Mouse (Mus musculus): ENCODE results near the gene Chit1.

The Chit1 gene

DNA sequence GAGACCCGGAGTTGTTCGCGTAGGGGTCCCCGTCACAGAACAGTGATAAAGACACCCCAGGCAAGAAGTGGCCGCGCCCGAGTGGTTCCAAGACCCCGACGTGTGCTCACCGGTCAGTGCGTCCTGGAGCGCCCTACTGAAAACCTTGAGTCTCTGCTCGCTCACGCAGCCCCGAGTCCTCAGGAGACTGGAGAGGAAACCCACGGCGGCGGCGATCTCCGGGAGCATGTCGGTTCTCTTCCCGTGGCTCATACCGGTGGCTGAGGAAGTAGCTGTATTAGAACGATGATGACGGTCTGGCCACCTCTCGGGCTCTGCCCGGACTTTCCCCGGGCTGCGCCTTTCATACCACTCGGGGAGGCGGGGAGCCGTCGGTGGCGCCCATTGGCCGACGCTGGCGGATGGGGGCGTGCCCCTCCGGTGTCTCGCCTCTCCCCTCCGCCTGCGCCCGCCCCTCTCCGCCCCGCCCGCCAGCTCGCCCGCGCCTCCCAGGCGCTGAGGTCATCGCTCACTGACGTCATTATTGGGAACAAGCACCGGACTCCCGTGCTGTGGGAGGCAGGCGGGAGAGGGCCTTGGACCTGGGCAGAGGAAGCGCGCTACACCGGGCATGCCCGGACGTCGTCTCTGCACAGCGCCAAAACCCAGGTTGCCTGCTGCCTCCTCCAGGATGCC, 32.1 kb upstream of the Chit1 start, which contains the start of gene Btg2:
Gene Btg2, minus strand, starts transcription at position 319 of the 675 bp plus-strand sequence.
- DNase-seq (ENCODE audit: low read depth, low spot score) = peak; percentile 97

DNA sequence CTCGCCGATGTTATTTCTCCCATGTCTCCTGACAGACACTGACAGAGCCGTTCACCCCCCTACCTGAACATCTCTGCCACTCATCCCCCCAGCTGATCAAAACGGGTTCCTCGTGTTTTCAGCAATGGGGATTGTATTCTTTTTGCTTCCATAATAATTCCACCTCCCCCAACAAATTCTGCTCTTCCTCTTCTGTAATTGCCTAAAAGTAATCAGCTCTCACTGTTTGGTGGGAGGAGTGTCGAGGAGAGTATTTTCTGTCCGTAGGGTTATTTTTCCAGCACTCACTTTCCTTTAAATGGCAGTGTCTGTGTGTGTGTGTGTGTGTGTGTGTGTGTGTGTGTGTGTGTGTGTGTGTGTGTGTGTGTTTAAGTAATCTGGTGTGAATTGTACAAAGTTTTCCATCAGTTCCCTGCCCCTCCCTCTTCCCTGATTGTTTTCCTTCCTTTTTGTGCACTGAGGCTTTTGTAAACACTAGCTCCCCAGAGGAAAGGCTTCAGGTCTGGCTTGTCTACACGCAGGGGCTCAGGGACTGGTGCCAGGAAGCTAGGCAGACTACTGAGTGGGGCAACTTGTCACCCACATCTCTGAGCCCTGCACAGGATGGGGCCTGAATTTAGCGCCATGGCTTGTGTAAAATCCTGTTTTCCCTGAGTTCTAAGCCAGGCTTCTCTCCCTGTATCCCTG, 31.4 kb upstream of the Chit1 start:
- peak; percentile 74 for DNase-seq (ENCODE audit: low read depth, low spot score)

DNA sequence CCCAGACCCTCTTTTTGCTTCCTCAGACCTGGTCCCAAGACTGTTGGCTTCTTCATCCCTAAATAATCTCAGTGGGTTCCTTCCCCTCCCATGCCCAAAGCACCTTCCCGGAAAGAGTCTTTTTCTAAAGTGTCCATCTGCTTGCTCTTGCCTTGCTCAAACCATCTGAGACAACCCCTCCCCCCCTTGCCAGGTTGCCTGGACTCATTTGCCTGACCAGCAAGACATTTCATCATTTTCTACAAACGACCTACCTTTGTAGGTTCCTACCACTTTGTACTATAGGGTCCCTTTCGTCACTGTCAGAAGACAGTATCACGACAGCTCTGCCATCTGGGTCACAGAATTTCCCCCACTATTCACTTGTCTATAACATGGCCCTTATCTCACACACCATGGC, 30.6 kb upstream of the Chit1 start:
- DNase-seq (ENCODE audit: low read depth, low spot score) = no peak

DNA sequence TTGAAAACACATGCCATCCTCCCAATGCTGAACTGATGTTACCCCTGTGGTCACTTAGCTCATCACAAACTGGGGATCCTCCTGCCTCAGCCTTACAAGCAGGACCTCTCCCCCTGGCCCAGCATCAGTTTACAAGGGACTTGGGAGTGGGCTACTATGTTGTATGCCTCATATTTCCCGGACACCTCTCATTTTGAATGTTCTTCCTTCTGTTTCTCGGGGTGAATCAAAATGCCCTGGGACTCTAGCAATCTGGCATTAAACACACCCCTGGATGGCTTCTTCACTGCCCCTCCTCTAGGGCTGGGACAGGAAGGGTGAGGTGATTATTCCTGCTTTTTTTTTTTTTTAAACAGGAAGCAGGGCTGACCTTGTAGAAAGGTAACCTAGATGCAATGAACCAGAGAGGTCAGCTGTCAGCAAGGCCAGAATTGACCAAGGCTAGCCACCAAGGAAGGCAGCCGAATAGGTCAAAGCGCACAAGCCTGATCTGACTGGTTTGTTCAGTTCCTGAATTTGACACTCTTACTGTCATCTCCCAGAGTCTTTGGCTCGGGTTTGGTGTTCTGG, 30.1 kb upstream of the Chit1 start:
- no peak for DNase-seq (ENCODE audit: low read depth, low spot score)

DNA sequence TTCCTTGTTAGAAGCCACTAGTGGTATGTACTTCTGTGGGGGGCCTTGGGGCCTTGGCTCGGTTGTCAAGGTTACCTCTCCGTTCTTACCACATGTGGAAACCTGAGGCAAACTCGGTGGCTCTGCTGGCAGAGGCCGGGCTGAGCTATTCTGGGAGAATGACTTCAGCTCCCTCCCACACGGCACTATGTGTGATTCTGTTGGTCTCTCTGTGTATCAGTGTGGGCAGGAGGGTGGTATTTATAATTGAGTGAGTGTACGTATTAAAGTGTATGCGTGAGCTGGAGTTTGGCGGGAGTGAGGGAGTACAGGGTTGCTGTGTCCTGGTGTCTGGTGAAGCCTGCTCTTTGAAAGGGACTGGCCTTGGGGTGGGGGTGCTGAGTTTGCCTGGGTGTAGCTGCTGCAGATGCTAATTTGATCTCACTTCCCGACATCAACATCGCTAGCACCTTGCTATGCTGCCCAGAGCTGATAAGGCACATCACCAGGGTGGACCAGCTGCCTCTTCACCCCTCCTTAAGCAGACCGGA, 28.0 kb upstream of the Chit1 start:
- DNase-seq (ENCODE audit: low read depth, low spot score) = peak; percentile 63

DNA sequence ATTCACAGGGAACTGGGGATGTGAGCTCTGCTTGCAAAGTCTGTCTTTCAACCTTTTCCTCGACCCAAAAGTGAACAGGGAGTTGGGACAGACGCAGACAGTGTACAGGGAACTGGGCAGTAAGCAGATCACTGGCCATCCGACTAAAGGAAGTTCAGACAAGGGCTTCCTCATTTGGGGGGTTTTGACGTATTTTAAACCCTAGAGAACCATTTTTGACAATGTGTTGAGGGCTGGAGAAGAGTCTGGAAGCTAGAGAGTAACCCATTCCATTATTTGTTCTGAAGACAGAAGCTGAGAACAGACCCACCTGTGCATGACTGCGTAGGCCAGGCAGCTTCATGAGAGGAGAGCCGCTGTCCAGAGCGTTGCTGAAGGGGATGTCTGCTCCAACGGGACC, 27.4 kb upstream of the Chit1 start:
- no peak for DNase-seq (ENCODE audit: low read depth, low spot score)

DNA sequence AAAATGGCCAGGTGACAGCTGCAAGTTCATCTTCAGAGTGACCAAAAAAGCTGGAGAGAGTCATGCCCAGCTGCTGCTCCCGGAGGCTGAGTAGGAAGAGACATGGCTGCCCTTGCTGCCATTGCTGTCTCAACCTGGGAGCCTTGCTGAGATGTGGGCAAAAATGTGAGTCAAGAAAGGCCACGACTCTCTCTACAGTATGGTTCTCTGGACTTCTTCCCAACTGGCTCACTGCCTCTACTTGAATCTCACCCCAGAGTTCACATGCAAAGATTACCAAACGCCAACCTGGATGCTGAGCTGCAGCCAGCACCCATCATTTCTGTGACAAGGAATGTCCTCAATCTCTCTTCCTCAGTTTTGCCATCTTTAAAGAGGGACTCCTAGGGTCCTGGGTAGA, 26.9 kb upstream of the Chit1 start:
- no peak for DNase-seq (ENCODE audit: low read depth, low spot score)

DNA sequence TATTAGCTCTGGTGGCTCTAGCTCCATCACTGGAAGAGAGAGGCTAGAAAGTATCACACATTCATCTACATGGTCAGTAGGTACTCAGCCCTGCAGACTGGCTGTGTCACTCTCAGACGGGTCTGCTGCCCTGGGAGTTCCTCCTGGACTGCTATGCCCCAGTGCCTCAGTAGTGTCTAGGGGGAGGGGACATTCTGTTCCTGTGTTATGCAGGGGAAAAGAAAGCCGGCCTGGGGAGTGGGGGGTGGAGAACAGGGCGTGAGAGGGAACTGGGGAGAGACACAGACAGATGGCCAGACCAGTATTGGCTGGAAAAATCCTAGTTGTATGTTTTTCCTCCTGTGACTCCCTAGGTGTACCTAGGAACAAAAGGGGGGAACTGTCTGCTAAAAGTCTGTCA, 25.0 kb upstream of the Chit1 start:
- no peak for DNase-seq (ENCODE audit: low read depth, low spot score)

DNA sequence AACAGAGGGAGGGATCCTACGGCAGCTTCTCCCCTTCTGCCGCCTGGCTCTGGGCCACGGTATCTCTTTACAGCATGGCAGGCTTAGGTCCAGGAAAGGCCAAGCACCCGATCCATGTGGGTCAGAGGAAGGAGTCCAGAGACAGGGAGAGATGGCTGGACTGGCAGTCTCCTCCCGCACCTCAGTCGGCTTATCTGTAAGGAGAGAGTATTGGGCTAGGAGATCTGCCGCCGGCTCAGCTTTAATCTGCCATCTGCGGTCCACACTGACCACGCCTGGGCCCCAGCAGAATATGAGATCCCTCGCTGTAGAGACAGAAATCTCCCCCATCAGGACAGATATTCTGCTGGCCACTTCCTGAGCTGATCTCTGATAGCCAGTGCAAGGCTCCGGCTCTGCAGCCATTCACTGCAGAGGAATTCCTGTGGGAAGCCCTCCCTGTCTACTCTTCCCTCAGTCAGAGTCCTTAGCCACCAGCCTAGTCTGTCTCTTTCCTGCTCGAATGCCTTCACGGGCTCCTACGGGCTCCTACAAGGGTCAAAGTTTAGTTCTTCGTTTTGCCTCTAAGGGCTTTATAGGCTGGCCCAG, 24.1 kb upstream of the Chit1 start:
- no peak for DNase-seq (ENCODE audit: low read depth, low spot score)

DNA sequence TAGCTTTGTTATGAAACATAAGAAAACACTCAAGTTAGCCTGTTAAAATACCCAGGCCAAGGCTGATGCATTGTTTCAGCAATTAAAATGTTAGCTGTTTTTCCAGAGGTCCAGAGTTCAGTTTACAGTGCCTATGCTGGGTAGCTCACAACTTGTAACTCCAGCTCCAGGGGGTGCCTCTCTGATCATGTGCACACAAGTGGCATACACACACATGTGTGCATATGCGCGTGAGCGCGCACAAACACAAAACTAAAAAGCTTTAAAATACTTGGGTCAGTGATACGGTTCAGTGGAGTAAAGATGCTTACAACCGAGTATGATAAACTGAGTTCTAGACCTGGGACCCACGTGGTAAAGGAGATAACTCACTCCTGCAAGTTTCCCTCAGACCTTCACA, 22.0 kb upstream of the Chit1 start:
- no peak for DNase-seq (ENCODE audit: low read depth, low spot score)

DNA sequence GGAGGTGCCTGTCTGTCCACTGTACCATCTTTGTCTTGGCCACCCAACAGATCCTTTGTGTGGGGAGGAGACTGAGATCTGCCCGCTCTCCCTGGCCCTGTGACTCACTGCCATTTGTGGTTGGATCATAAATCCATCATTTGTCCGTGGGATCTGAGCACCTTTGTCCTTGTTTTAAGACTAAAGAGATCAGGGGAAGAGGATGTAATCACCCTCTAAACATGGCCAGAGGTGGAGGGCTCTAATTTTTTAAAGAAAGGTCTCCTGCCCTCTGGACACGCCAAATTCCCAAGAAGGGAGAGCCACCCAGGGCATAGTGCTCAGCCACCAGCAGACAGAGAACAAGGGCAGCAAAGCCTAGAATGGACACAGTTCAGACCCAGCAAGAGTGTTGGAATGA, 19.2 kb upstream of the Chit1 start:
- no peak for DNase-seq (ENCODE audit: low read depth, low spot score)

DNA sequence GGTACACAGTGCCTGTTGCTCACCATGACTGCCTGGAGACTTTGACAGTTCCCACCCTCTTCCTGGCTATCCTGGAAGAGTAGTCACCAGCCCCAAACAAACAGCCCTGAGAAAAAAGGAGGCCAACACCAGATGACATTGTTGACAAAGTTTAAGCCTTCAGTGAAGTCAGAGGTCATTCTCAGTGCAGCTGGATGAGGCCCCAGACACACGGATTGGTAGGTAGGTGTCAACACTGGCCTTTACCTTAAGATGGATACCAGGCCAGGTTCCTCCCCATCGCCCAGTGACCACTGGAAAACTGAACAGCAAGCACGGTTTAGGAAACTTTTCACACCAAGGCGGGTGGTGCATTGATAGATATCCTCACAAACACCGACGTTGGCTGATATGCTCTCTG, 18.7 kb upstream of the Chit1 start:
- no peak for DNase-seq (ENCODE audit: low read depth, low spot score)

DNA sequence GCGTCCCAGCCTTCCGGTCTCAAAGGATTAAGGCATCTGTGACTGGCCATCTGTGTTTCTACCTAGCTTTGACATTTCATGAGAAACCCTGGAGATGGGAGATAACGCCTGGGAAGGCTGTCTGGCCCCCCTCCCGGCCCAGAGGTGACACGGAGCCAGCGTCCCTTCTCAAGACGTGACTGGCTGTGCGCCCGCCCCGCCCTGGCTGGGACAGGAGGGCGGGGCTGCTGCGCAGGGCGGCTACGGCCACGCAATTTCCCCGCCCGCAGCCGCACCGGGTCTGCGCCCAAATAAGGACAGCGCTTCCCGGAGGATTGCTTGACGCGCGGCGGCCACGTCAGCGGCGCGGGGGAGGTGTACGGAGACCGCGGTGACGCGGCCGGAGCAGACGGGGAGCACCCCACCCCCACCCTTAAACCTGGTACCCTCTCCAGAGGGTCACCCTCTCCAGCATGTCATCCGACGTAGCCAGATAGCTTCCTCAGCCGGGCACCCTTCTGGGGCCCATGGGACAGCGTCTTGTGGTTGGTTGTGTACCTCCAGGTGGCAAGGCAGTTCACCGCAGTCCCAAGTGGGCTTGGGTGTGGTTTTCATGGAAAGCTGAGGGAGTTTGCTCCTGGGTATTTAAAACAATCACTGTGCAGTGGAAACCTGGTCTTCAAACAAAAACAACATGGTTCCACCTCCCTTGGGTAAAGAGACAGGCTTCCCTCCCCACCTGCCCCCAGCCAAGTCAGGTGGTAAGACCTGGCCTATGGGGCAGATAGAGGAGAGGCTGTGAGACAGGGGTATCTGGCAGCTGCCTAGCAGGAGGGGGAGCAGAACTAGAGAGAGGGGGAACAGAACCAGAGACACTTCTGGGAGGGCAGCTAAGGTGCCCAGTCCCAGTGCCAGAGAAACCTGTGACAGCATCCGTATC, 17.9 kb upstream of the Chit1 start:
- peak; percentile 98 for DNase-seq (ENCODE audit: low read depth, low spot score)

DNA sequence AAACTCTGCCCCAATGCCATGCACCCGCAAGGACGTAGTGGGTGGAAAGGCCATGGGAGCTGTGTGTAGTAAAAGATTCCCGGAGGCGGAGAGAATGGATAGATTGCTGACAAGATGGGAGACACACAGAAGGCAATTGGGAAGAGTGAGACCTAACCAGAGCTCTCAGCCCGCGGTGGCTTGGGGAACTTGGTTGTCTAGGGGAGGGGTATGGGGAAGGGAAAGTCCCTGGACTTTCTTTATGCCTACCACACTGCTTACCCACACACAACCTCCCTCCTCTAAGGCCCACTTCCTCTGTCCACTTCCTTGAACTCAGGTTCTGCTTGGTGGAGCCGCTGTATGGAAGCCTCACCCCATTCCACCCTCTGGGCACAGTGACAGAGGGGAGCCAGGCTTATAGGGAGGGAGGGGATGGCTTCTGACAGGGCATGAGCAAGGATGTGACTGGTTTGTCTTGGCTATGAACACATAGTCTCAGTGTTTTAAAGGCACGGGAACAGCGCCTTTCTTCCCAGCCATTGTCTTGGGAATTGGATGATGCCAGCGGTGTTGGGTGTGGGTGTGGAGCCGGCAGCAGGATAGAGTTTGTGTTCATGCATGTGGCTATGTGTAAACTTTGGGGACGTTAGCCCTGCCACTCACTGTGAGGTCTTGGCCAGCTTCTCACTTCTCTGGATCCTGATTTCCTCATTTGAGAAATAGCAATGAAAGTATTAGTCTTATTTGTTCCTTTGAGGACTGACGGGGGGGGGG, 17.1 kb upstream of the Chit1 start:
- peak; percentile 79 for DNase-seq (ENCODE audit: low read depth, low spot score)

DNA sequence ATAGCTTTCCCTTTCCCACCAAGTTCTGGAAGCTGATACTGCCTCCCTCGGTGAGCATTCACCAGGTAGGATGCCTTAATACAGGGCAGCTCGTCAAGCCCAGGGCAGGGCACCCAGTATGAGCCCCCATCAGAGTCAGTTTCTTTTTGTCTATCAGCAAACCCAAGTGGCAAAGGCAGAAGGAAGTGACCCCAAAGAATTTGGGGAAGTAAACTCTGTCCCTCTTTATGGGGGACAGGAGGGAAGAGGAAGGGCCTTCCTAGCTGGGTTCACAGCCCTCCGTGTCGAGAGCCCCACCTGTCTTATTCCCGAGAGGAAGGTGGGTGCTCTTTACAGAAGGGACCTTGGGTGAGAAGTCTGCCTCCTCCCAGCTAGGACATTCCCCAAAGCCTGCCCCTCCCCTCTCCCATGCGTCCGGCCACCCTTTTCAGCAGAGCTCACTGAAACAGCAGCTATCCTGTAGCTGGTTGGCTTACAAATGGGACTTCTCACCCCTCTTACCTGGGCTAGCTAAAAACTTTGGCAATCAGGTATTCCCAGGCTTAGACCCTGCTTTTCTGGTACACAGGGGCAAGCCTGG, 15.9 kb upstream of the Chit1 start:
- DNase-seq (ENCODE audit: low read depth, low spot score) = no peak

DNA sequence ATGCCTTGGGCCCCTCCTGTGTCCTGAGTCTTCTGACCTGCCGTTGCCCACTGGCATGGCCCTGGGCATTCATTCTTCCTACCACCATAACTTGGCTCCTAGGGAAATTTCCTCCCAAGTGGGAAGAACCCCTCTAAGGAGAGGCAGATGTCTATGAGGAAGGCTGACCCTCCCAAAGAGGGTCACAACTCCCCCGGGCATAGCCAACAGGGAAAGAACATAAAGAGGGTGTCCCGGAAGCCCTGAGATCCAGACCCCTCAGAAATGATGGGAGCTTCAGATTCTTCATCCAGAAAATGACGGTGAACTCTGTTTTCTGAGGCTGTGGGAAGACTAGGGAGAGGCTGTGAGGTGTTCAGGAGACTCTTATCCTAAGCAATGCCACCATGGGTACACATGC, 15.3 kb upstream of the Chit1 start:
- no peak for DNase-seq (ENCODE audit: low read depth, low spot score)

DNA sequence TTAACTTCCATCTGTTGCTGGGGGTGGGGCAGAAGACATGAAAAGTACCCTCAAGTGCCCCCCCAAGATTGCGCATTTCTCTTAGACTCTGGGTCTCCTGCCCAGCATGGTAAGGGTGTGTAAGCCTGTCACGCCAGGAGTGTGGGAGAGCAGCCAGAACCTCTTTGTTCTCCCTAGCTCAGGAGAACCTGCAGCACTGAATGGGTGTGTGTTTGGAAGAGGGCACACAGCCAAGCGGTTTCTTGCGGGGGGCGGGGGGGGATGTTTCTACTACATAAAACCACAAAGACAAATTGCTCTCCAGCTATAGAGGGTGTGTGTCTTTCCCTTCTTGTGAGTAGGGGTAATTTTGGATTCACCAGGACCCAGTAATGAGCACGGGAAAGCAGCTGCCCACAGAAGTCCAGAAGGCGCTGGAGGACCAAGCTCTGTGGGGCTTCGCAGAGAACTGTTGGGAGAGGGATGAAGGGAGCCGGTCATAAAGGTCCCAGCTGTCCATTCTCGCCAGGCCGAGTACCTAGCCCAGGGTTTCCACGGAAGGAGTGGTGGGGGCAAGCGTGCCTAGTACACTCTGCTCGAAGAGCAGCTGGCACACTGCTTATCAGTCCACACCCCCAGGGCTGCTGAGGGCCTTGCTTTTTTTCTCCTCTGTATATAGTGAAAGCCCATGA, 14.6 kb upstream of the Chit1 start:
- DNase-seq (ENCODE audit: low read depth, low spot score) = peak; percentile 35

DNA sequence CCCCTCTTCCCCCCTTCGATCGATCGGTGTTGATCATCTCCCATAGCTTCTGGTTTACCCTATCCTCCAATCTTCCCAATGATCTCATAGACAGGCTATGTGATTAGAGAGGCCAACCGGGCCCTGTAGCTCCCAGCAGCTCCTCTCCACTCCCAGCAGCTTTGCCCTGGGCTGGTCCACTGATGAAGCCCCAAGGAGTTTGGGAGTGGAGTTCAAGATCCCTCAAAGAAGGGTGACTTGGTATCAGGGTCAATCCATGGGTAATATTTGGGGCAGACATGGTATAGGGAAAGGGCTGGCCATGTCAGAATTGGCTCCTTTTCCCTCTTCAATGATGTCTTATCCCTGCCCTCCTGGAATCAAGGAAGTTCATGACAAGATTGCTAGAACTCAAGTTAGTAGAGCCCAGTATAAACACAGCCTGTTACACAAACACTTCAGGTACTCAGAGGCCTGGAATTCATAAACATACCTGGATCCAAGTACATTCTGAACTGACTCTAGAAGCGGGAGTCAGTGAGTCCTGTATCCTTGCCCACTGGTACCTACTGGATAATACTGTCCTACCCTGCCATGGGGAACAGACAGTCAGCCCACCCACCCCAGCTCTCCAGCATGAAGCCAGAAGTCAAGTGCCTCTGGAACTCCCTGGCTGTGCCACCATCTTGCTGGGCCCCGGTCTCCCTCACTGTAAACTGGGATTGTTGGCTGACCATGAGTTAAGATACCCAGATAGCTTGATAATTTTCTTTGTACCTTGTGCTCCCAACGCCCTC, 13.8 kb upstream of the Chit1 start:
- no peak for DNase-seq (ENCODE audit: low read depth, low spot score)
